Mouse (Mus musculus) cortical plate, adult 2 months (tissue): ENCODE data around the gene Ap1s3.

Source experiments
- CTCF ChIP-seq: fragments of 200-500 bp; IDR thresholded peaks from 2 replicates; pipeline ENCODE4 v1.5.1; 2011; ENCODE audit warnings: mild to moderate bottlenecking, control low read depth, low read length; ENCODE audit not compliant: insufficient read depth; ENCODE audit errors: extremely low read depth
- POLR2A ChIP-seq: fragments of 200-500 bp; IDR thresholded peaks from 2 replicates; pipeline ENCODE4 v1.6.1; 2011; ENCODE audit warnings: mild to moderate bottlenecking, low read length, control low read depth; ENCODE audit not compliant: insufficient read depth; ENCODE audit errors: extremely low read depth

GRCm38 (mm10) chr1:79602500-79602899, 69.3 kb downstream of the Ap1s3 start:
- TF ChIP-seq CTCF = no peak
- no peak for TF ChIP-seq POLR2A
